Mouse (Mus musculus): ENCODE measurements around the gene Dennd1a.

DNA sequence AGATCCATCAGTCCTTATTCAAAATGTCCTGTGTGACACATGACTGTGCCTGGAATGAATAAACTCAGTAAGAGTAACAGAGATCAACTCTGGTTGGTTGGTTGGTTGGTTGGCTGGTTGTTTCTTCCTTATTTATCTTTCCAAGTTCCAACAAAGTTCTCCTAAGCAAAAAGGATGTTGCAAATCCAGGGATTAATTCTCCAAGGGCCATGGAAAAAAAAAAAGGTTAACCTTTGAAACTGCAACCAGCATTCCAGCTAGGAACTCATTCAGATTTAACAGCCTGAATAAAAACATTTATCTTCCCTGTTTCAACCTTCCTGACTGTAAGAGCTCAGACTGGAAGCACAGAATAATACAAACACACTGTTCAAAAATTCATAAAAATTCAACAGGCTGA is 6.8 kb downstream of the Dennd1a start:
- TF ChIP-seq CTCF (IDR thresholded peaks at IDR 0.05; ENCODE audit: control insufficient read depth, insufficient read depth, insufficient replicate concordance, low read depth, low read length) (no peak), POLR2A (IDR thresholded peaks at IDR 0.05; ENCODE audit: control insufficient read depth, low read depth, low read length) (no peak)
